Mouse (Mus musculus): ENCODE results near the gene Ttc39b.

The Ttc39b gene

DNA sequence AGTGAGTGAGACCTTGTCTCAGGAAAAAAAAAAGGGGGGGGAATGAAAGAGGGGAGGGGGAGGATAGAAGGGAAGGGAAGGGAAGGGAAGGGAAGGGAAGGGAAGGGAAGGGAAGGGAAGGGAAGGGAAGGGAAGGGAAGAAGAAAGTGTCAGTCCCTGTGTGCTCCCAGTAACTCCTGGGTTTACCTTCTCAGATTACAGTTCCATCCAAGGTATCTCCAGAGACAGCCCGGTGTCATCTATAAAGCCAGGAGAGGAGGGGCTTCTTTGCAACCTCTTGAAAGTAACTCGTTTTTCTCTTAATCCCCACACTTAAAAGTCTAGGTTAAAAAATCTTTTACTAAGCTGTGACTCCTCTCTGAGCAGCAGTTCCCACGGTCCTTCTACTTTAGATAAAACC, 5.3 kb downstream of the Ttc39b start:
- DNase-seq (ENCODE audit: extremely low read depth, low read depth, low spot score), result no peak

- DNase-seq (ENCODE audit: extremely low read depth, low read depth, low spot score), result no peak
These were observed 6.2 kb downstream of the Ttc39b start for GRCm38 (mm10) chr4:83317826-83318348.

- no peak for DNase-seq (ENCODE audit: extremely low read depth, low read depth, low spot score)
These were observed 7.3 kb downstream of the Ttc39b start for GRCm38 (mm10) chr4:83316718-83317117.

GRCm38 (mm10) chr4:83315930-83316329, 8.1 kb downstream of the Ttc39b start:
- DNase-seq (ENCODE audit: extremely low read depth, low read depth, low spot score), result no peak

- no peak for DNase-seq (ENCODE audit: extremely low read depth, low read depth, low spot score)
These were observed 8.9 kb downstream of the Ttc39b start for GRCm38 (mm10) chr4:83314922-83315881.

GRCm38 (mm10) chr4:83314261-83314793, 9.7 kb downstream of the Ttc39b start:
- no peak for DNase-seq (ENCODE audit: extremely low read depth, low read depth, low spot score)

DNA sequence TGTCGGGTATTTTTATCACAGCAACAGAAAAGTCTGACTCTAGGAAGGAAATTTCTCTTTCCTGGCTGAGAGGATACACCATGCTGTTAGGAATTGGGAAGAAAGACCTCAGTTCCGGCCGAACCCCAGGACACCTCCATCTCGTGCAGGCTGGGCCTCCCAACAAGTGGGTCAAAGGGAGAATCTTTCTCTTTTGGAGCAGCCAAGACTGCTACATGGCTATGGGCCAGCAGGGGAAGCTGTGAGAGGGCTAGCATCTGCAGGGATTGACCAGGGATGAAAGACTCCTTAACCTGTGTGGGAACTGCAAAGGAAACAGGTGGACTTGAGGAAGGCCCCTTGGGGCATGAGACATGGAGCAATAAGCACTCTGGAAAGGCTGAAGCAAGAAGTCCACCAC, 11.7 kb downstream of the Ttc39b start:
- no peak for DNase-seq (ENCODE audit: extremely low read depth, low read depth, low spot score)

- DNase-seq (ENCODE audit: extremely low read depth, low read depth, low spot score), result no peak
These were observed 12.6 kb downstream of the Ttc39b start for GRCm38 (mm10) chr4:83311481-83311880.

DNA sequence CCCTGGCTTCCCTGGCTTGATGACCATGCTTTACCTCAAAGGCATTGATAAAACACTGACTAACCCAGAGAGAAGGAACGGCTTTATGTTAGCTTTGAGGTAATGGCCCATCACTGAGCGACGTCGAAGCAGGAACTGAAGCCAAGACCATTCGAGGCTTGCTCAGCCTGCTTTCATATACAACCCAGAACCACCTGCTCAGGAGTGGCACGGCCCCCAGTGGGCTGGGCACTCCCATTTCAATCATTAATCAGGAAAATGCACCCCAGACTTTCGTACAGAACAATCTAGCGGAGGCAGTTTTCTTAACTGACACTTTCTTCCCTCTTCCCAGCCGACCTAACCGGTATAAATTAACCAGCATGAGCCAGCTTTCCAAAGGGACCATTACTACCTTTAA, 13.1 kb downstream of the Ttc39b start:
- DNase-seq (ENCODE audit: extremely low read depth, low read depth, low spot score), result no peak

DNA sequence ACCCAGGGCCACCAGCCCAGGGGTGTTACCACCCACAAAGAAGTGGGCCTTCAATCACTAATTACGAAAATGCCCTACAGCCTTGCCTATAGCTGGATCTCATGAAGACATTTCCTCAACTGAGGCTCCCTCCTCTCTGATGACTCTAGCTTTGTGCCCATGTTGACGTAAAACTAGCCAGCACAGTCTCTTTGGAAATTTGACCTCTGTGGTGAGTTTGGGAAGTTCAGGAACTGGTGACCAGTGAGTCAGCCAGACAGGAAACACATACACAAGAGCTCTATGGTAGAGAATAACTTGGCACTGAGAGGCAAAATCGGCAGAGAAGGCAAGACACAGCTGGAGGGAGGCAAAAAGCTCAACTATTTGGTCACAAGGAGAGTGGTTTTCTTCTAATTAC, 15.1 kb downstream of the Ttc39b start:
- DNase-seq (ENCODE audit: extremely low read depth, low read depth, low spot score), result peak; percentile 54

- DNase-seq (ENCODE audit: extremely low read depth, low read depth, low spot score), result no peak
These were observed 16.2 kb downstream of the Ttc39b start for GRCm38 (mm10) chr4:83307686-83308469.

GRCm38 (mm10) chr4:83306879-83307278, 17.2 kb downstream of the Ttc39b start:
- DNase-seq (ENCODE audit: extremely low read depth, low read depth, low spot score), result no peak

GRCm38 (mm10) chr4:83305099-83305498, 19.0 kb downstream of the Ttc39b start:
- DNase-seq (ENCODE audit: extremely low read depth, low read depth, low spot score), result no peak

- no peak for DNase-seq (ENCODE audit: extremely low read depth, low read depth, low spot score)
These were observed 20.9 kb downstream of the Ttc39b start for GRCm38 (mm10) chr4:83302887-83303827.

DNA sequence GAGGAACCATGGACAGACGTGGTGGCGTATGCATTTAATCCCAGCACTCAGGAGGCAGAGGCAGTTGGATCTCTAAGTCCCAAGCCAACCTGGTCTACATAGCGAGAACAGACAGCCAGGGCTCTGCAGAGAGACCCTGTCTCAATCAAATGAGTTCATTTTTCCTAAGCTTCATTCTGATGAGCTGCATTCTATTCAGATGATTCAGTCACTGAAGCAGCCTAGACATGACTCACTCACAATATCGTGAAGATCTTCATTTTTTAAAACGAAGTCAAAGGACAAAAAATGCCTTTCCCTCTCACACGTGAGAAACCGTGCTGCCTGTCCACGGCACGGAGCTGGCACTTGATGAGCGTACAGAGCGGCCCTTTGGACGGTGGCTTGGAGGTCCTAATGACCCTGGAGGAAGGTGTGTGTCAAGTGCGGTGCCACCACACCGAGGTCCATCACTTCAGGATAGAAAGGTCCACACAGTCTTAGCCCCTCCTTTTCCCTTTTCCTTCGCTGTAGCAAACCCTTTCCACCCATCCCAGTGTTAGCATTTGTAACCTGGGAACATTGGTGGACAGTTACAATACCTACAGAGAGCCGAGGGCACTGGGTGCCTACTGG, 21.8 kb downstream of the Ttc39b start:
- DNase-seq (ENCODE audit: extremely low read depth, low read depth, low spot score), result no peak

DNA sequence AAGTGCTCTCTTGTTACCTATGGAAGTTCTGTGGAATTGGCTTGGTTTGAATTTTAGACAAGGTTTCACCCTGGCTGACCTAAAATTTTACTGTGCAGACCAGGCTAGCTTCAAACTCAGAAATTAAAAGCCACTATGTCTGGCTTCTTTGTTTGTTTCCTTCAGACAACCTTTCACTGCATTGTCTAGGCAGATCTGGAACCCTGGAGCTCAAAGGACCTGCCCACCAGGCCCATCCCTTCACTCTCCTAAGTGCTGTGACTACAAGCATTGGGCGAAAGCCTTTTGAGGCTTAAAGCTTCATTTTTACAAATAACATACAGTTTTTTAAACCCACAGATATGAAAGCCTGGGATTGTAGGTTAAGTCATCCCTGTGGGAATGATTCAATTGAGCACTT, 22.3 kb downstream of the Ttc39b start:
- DNase-seq (ENCODE audit: extremely low read depth, low read depth, low spot score), result no peak

DNA sequence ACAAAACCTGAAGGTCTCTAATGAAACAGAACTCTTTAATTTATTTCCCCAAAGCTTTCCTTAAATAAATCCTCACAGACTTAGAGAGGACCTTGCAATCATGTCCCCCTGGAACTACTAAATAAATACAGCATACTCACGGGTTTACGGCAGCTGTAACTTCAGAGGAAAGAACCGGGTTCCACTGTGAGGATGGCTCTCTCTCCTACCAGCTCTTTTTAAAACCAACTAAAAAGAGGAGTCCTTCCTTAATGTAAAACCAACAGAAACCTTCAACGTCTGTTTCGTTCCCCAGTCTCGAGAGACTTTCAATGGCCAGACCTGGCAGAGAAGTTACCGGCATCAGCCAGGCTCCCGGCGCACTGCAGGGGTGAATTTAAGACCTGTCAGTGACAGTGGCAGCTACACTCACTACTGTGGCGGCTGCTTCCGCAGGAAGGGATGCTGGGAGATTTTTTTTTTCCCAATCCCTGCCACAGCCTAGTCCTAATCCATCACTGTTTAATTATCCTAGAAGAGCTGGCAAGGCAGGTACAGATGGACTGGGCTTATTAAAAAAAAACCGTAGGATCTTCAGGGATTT, 39.2 kb downstream of the Ttc39b start:
- DNase-seq (ENCODE audit: extremely low read depth, low read depth, low spot score), result no peak

GRCm38 (mm10) chr4:83283973-83284767, 39.9 kb downstream of the Ttc39b start:
- DNase-seq (ENCODE audit: extremely low read depth, low read depth, low spot score), result no peak

GRCm38 (mm10) chr4:83282424-83282823, 41.6 kb downstream of the Ttc39b start:
- DNase-seq (ENCODE audit: extremely low read depth, low read depth, low spot score), result no peak

Measured in fat pad, adult 2 months (tissue).